Mouse (Mus musculus): Measurements from ENCODE around the gene Sertad1. TPM values are rescaled to one million over a fixed set of nuclear protein-coding genes. Genes with fewer than 3 reads are reported as not detected.

The Sertad1 gene
- polyA plus RNA-seq, 1 experiment from 2014 or later = 36.0 TPM

DNA sequence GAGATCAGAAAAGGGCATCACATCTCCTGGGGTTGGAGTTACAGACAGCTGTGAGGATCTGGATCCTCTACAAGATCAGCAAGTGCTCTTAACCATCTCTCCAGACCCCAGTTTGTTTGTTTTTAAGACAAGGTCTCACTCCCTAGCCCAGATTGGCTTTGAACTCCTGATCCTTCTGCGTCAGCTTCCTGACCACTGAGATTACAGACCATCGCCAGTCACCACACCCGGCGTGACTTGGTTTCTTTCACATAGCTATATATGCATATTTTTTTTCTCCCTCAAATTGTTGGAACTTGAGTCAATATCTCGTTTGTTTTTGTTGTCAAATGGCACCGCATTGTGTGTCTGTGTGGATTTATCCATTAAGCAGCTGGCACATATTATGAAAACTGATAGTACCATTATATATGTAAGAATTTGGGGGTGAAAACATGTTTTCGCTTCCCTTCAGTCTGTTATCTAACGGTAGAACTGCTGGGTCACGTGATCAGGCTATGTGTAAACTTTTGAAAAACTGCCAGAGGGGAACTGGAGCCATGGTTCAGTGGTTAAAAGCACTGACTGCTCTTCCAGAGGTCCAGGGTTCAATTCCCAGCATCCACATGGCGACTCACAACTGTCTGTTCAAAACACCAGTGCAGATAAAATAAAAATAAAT, 32.1 kb upstream of the Sertad1 start:
- ATAC-seq = no peak
- WGBS = 73% methylated on average over 10 of the region's 10 CpGs
- H3K36me3 ChIP-seq = no peaks in the 10 kb centered on the region

DNA sequence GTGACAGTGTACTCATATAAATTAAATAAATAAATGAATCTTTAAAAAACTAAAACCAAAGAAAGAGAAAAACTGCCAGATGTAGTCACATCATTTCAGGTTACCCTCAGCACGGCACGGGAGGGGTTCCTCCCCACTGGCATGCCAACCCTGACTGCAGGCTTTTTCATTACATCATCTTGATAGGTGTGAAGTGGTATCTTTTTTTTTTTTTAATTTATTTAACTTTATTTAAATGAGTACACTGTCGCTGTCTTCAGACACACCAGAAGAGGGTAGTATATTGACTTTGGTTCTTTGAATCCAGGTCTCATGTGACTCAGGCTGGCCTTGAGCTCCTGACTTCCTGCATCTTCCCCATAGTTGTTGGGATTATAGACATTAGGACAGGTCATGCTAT, 31.4 kb upstream of the Sertad1 start:
- Histone ChIP-seq H3K4me3 (replicated peaks) (no peak overlapping the region), H3K9ac (no peak overlapping the region), H3K27me3 (replicated peaks) (no peaks in the 10 kb centered on the region), H3K4me1 (replicated peaks) (no peaks in the 10 kb centered on the region), H3K9me3 (no peaks in the 10 kb centered on the region), H3K27ac (no peak overlapping the region), H3K36me3 (no peaks in the 10 kb centered on the region), H3K4me2 (replicated peaks) (no peak overlapping the region)
- ATAC-seq = no peak
- WGBS = 95% methylated on average over 3 of the region's 3 CpGs

More for the DNA sequence above, 32.1 kb upstream of the Sertad1 start:
- no peak overlapping the region for H3K4me2 ChIP-seq (replicated peaks)
- H3K27ac ChIP-seq = no peak overlapping the region
- H3K27me3 ChIP-seq (replicated peaks) = no peaks in the 10 kb centered on the region
- no peaks in the 10 kb centered on the region for H3K4me1 ChIP-seq (replicated peaks)
- H3K9ac ChIP-seq = no peak overlapping the region
- H3K9me3 ChIP-seq = no peaks in the 10 kb centered on the region
- no peak overlapping the region for H3K4me3 ChIP-seq (replicated peaks)

GRCm38 (mm10) chr7:27458614-27459013, 28.1 kb upstream of the Sertad1 start:
- H3K36me3 ChIP-seq = no peaks in the 10 kb centered on the region
- H3K4me2 ChIP-seq (replicated peaks) = no peak overlapping the region
- H3K4me3 ChIP-seq (replicated peaks) = no peak overlapping the region
- no peaks in the 10 kb centered on the region for H3K9me3 ChIP-seq
- H3K9ac ChIP-seq = no peak overlapping the region
- no peaks in the 10 kb centered on the region for H3K4me1 ChIP-seq (replicated peaks)
- no peak overlapping the region for H3K27ac ChIP-seq
- no peaks in the 10 kb centered on the region for H3K27me3 ChIP-seq (replicated peaks)
- ATAC-seq = no peak
- 80% methylated on average over 4 of the region's 4 CpGs for WGBS

- no peak overlapping the region for H3K4me2 ChIP-seq (replicated peaks)
- no peaks in the 10 kb centered on the region for H3K27me3 ChIP-seq (replicated peaks)
- H3K4me3 ChIP-seq (replicated peaks) = no peak overlapping the region
- no peak for ATAC-seq
- no peaks in the 10 kb centered on the region for H3K36me3 ChIP-seq
- WGBS = 85% methylated on average over 5 of the region's 5 CpGs
- H3K4me1 ChIP-seq (replicated peaks) = no peaks in the 10 kb centered on the region
- no peak overlapping the region for H3K27ac ChIP-seq
- no peaks in the 10 kb centered on the region for H3K9me3 ChIP-seq
- H3K9ac ChIP-seq = no peak overlapping the region
These were observed 27.1 kb upstream of the Sertad1 start for GRCm38 (mm10) chr7:27459640-27460039.

DNA sequence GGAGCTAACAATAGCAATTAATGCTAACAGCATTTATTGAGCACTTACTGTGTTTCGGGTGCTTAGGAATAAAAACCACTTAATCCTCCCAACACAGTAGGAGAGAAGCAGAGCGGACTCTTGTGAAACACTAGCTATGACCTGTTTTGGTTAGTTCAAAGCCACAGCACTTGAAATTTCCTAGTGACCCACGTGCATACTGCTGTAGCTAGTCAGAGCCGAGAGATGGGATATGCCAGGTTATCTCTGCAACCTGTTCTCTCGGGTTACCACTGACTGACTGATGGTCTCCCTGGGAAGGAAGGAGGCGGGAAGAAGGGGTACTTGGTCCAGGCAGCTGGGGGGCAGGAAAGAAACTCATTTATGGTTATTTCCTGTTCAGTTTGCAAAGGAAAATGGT, 26.2 kb upstream of the Sertad1 start:
- Histone ChIP-seq H3K4me1 (replicated peaks) (no peaks in the 10 kb centered on the region), H3K27me3 (replicated peaks) (no peaks in the 10 kb centered on the region), H3K4me3 (replicated peaks) (no peak overlapping the region), H3K27ac (no peak overlapping the region), H3K4me2 (replicated peaks) (no peak overlapping the region), H3K9me3 (no peaks in the 10 kb centered on the region), H3K36me3 (no peaks in the 10 kb centered on the region), H3K9ac (no peak overlapping the region)
- WGBS = 78% methylated on average over 6 of the region's 6 CpGs
- ATAC-seq = no peak

DNA sequence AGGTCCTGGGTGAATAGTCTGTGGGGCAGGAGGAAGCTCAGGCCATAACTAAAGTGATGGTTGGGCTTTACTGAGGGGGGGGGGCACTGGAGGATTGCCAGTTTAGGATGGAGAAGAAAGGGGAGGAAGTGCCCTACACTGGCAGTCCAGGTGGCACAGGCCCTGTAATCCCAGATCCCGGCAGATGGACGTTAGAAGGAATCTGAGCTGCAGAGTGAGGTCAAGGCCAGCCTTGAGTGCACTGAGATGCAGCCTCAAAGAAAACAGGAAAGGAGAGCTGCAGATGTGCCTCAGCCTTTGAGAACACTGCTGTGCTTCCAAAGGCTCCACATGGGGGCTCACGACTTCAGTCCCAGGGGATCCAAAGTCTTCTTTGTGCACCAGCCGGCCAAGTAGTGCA, 19.1 kb upstream of the Sertad1 start:
- no peaks in the 10 kb centered on the region for H3K9me3 ChIP-seq
- H3K27ac ChIP-seq = no peak overlapping the region
- H3K4me2 ChIP-seq (replicated peaks) = no peak overlapping the region
- no peaks in the 10 kb centered on the region for H3K36me3 ChIP-seq
- WGBS = 31% methylated on average over 4 of the region's 4 CpGs
- H3K27me3 ChIP-seq (replicated peaks) = no peaks in the 10 kb centered on the region
- H3K4me3 ChIP-seq (replicated peaks) = no peak overlapping the region
- no peaks in the 10 kb centered on the region for H3K4me1 ChIP-seq (replicated peaks)
- no peak overlapping the region for H3K9ac ChIP-seq
- ATAC-seq = no peak

- Histone ChIP-seq H3K4me2 (replicated peaks) (no peak overlapping the region), H3K27me3 (replicated peaks) (no peaks in the 10 kb centered on the region), H3K36me3 (peaks cover 7% of the 10 kb centered on the region), H3K4me1 (replicated peaks) (peaks cover 9% of the 10 kb centered on the region; the same call in 1 of the 2 replicates), H3K27ac (no peak overlapping the region), H3K9me3 (no peaks in the 10 kb centered on the region), H3K9ac (no peak overlapping the region), H3K4me3 (replicated peaks) (no peak overlapping the region)
- ATAC-seq = no peak
- 88% methylated on average over 11 of the region's 11 CpGs for WGBS
These were observed 15.2 kb upstream of the Sertad1 start for GRCm38 (mm10) chr7:27471390-27472120.

GRCm38 (mm10) chr7:27472596-27472995, 14.1 kb upstream of the Sertad1 start:
- Histone ChIP-seq H3K4me1 (replicated peaks) (peaks cover 9% of the 10 kb centered on the region; the same call in 1 of the 2 replicates), H3K27me3 (replicated peaks) (no peaks in the 10 kb centered on the region), H3K4me2 (replicated peaks) (peak overlapping the region; percentile 58), H3K27ac (peak overlapping the region; percentile 92), H3K36me3 (peaks cover 7% of the 10 kb centered on the region), H3K9me3 (no peaks in the 10 kb centered on the region), H3K9ac (no peak overlapping the region), H3K4me3 (replicated peaks) (peak overlapping the region; percentile 77)
- no peak for ATAC-seq
- WGBS = 24% methylated on average over 7 of the region's 7 CpGs

GRCm38 (mm10) chr7:27473156-27473834, 13.4 kb upstream of the Sertad1 start, which contains the start of gene Sertad3:
Gene Sertad3 (plus strand): TSS chr7:27473768.
- Histone ChIP-seq H3K27me3 (replicated peaks) (no peaks in the 10 kb centered on the region), H3K4me2 (replicated peaks) (peak within 1 kb of the TSS; percentile 58), H3K36me3 (peaks cover 7% of the 10 kb centered on the region), H3K4me1 (replicated peaks) (peaks cover 15% of the 10 kb centered on the region), H3K4me3 (replicated peaks) (peak within 1 kb of the TSS; percentile 77), H3K9me3 (no peaks in the 10 kb centered on the region), H3K27ac (peak within 1 kb of the TSS; percentile 92), H3K9ac (peak within 1 kb of the TSS; percentile 74)
- ATAC-seq = peak; percentile 93
- under 1% methylated on average over 36 of the region's 36 CpGs for WGBS

DNA sequence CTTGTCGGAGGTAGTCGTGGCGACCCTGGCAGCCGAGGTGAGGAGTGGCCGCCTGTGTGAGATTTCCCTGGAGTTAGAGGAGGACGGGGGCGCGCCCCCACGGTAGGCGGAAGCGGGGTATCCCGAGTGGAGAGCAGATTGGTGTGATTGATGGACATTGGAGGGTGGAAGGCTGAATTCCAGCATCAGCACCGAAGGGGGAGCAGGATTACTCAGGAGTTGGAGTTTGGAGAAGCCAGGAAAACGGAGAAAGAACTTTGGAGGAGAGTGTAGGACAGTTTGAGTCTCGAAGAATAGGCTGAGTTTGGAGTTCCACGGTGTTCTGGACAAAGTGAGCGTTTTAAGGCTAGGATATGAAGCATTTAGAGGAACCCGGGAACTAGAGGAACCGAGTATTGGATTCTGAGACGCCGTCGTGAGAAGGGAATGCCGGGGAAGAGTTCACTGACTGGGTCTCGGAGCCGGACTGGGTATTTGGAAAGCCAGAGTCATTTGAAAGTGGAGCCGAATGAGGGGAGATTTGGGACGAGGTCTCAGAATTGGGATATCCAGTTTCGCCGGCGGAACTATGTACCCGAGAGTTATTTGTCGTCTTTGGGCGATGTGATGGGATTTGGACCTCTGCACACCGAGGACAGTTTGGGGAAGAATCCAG, 12.7 kb upstream of the Sertad1 start:
- Histone ChIP-seq H3K27ac (peak overlapping the region; percentile 92), H3K4me1 (replicated peaks) (peaks cover 19% of the 10 kb centered on the region), H3K9ac (peak overlapping the region; percentile 74), H3K36me3 (peaks cover 7% of the 10 kb centered on the region), H3K27me3 (replicated peaks) (no peaks in the 10 kb centered on the region), H3K9me3 (no peaks in the 10 kb centered on the region), H3K4me3 (replicated peaks) (peak overlapping the region; percentile 77), H3K4me2 (replicated peaks) (peak overlapping the region; percentile 58)
- no peak for ATAC-seq
- under 1% methylated on average over 34 of the region's 34 CpGs for WGBS

- Histone ChIP-seq H3K27ac (peak overlapping the region; percentile 92), H3K9ac (peak overlapping the region; percentile 74), H3K4me1 (replicated peaks) (peaks cover 25% of the 10 kb centered on the region), H3K9me3 (no peaks in the 10 kb centered on the region), H3K27me3 (replicated peaks) (no peaks in the 10 kb centered on the region), H3K4me3 (replicated peaks) (peak overlapping the region; percentile 77), H3K36me3 (peaks cover 7% of the 10 kb centered on the region), H3K4me2 (replicated peaks) (peak overlapping the region; percentile 58)
- WGBS = 1% methylated on average over 23 of the region's 23 CpGs
- peak; percentile 92 for ATAC-seq
These were observed 12.2 kb upstream of the Sertad1 start for GRCm38 (mm10) chr7:27474490-27474954.

DNA sequence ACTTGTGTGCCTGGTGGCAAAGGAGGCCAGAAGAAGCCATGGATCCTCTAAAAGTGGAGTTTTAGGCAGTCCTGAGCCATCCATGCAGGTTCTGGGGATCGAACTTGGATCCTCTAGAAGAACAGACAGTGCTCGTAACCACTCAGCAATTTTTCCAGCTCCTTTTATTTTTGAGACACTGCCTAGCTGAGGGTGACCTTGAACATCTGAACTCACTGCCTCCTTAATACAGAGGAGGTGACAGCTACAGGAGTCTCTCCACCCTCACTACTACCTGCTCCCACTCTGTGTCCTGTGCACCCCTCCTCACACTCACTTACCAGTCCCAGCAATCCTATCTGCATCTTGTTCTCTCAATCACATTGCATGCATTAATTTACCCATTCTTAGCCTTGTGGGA, 11.1 kb upstream of the Sertad1 start:
- Histone ChIP-seq H3K4me3 (replicated peaks) (0 out of 2 replicates have a peak overlapping the region, but pooled peaks have one; percentile 0), H3K4me1 (replicated peaks) (peaks cover 25% of the 10 kb centered on the region), H3K36me3 (peaks cover 7% of the 10 kb centered on the region), H3K4me2 (replicated peaks) (peak overlapping the region; percentile 58), H3K9ac (no peak overlapping the region), H3K27ac (peak overlapping the region; percentile 67), H3K9me3 (no peaks in the 10 kb centered on the region), H3K27me3 (replicated peaks) (no peaks in the 10 kb centered on the region)
- no peak for ATAC-seq
- WGBS = 86% methylated on average over 2 of the region's 2 CpGs
